Mouse (Mus musculus): Measurements from ENCODE around the gene Ttc33.

Ttc33 gene

GRCm38 (mm10) chr15:5185366-5186292 is at the start of gene Ttc33:
Gene Ttc33 (plus strand): TSS chr15:5185525.
- peak; percentile 83 for DNase-seq

GRCm38 (mm10) chr15:5138021-5138856 is 47.1 kb upstream of the Ttc33 start:
- DNase-seq: no peak

GRCm38 (mm10) chr15:5139366-5139765 is 46.0 kb upstream of the Ttc33 start:
- DNase-seq: no peak

GRCm38 (mm10) chr15:5139863-5140262 is 45.5 kb upstream of the Ttc33 start:
- DNase-seq: no peak

DNA sequence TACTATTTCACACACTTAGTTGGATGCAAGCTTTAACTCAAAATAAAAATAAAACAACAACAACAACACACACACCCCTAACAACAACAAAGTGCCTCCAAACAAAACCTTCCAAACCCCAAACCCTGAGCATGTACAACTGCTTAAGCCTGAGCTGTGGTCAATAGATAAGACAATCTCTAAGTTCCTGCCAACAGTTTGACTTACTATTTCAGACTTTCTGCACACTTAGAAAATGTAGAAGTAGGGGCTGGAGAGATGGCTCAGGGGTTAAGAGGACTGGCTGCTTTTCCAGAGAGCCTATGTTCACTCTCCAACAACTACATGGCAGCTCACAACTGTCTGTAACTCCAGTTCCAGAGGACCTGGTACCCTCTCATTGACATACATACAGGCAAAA is 45.0 kb upstream of the Ttc33 start:
- DNase-seq: no peak

GRCm38 (mm10) chr15:5142047-5142446 is 43.3 kb upstream of the Ttc33 start:
- DNase-seq: no peak

DNA sequence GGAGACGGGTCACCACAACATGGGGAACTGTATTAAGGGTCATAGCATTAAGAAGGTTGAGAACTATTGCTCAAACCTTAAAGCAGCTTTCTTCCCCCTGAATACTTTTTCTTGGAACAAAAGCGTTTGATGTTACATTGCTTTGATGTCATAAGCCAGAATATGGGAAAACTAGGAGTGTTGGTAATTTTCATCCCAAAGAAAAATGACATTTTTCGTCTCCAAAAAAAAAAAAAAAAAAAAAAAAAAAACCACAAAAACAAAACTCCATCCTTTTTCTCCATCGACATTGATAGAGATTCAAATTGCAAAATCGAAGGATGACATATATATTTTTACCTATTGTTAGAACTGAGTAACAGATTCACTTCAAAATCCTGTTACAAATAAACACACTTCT is 42.6 kb upstream of the Ttc33 start:
- no peak for DNase-seq

DNA sequence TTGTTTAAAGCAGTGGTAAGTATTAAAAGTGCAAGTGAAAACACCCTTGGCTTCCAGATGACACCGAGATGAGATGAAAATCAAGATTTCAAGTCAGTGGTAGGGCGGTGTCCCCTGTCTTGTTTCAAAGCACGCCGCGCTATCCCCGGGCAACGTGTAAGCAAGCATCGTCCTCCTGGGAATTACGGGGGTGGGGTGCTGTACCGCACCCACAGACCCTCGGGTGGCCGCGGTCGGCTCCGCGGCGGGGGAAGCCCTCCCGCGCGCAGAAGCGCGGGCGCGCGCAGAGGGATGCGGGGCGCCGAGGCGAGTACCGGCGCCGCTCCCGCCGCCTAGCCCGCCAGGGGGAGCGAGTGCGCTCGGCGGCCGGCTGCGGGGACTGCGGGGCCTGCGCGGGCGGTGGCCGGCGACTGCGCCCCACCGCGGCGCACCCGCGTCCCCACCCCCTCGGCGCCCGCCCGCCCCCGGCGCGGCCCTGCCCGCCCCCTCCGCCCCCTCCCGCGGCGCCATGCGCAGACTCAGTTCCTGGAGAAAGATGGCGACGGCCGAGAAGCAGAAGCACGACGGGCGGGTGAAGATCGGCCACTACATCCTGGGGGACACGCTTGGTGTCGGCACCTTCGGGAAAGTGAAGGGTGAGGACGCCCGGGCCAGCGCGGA is 41.8 kb upstream of the Ttc33 start, which contains the start of gene Prkaa1:
Gene Prkaa1 (plus strand): TSS at position 501 of the 660 bp plus-strand sequence.
- peak; percentile 52 for DNase-seq

GRCm38 (mm10) chr15:5144021-5144778 is 41.1 kb upstream of the Ttc33 start:
- peak; percentile 43 for DNase-seq

DNA sequence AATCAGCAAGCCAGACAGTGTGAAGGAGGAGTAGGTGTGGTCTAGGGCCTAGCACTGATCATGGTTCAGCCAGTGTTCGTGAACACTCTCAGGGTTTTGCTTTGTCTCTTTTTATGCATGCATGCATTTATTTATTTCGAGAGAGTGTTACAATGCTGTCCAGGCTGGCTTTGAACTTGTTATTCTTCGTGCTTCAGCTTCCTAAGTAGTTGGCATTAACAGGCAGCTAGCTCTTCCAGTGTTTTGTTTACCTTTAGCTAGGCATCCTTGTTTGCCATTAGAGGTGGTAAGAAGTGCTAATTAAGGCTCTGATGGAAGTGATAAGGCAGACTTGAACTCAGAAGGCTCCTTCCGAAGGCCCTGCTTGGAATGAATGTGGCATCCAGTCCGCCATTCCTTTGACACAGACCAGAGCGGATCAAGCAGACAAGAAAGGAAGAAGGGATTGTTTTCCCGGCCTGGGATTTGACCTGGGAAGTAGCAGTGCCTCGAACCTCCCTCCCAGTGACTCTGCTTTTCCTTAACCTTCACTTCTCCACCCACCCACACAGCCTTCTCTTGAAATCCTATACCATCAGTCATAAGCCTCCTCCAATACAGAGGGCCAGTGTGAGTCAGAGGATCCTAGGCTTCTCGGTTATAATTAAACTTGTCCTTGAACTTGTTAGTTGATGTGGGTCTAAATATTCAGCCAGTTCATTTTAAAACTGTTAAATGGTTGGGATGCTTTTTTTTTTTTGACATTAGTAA is 40.0 kb upstream of the Ttc33 start:
- no peak for DNase-seq

GRCm38 (mm10) chr15:5149187-5149586 is 36.1 kb upstream of the Ttc33 start:
- no peak for DNase-seq

DNA sequence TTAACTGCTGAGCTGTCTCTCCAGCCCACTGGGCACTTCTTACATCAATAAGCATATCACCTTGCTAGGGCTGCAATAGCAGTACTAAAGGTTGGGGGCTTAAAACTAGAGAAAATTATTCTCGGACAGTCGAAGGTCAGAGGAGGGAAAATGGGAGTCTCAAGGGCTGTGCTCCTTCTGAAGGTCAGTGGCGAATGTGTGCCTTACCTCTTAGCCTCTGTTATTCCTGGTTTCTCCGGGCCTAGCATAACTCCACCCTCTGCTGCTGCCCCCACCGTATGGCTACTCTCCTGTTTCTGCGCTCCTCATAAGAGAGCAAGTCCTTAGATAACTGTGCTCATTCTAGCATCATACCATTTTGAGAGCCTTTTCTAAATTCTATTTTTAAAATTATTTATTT is 33.2 kb upstream of the Ttc33 start:
- no peak for DNase-seq

GRCm38 (mm10) chr15:5154621-5155020 is 30.7 kb upstream of the Ttc33 start:
- no peak for DNase-seq

DNA sequence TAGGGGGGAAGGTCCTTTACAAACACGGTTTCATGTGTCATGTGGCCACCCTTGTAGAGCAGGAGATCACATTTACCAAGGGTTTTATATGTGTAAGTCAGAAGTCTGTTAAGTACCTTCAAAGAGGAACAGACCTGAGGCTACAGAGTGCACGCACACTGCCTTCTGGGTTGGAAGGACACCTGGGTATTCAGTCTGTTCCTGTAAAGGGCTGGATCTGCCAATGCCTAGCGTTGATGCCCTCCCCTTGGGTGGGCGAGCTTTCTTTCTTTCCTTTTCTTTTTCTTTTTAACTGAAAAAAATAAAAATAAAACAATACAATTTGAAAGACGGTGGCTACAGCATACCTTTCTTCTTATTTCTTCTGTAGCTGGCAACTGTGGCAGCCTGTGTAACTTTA is 30.2 kb upstream of the Ttc33 start:
- no peak for DNase-seq

DNA sequence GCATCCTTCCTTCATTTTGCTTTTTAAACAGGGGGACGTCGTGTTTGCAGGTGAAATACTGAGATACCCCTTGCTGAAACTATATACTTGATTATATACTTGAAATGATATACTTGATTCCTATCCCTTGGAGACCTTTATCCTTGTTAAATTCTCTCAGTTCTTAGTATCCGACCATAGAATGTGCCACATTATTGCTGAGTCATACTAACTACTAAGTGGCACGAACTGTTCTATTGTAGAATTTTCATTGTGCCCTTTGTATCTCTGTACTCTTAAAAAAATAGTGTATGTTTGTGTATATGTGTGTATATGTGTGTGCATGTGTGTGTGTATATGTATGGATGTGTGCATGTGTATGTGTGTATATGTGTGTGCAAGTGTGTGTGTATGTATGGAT is 29.0 kb upstream of the Ttc33 start:
- no peak for DNase-seq

GRCm38 (mm10) chr15:5157386-5157785 is 27.9 kb upstream of the Ttc33 start:
- no peak for DNase-seq

GRCm38 (mm10) chr15:5158827-5159226 is 26.5 kb upstream of the Ttc33 start:
- DNase-seq: no peak

DNA sequence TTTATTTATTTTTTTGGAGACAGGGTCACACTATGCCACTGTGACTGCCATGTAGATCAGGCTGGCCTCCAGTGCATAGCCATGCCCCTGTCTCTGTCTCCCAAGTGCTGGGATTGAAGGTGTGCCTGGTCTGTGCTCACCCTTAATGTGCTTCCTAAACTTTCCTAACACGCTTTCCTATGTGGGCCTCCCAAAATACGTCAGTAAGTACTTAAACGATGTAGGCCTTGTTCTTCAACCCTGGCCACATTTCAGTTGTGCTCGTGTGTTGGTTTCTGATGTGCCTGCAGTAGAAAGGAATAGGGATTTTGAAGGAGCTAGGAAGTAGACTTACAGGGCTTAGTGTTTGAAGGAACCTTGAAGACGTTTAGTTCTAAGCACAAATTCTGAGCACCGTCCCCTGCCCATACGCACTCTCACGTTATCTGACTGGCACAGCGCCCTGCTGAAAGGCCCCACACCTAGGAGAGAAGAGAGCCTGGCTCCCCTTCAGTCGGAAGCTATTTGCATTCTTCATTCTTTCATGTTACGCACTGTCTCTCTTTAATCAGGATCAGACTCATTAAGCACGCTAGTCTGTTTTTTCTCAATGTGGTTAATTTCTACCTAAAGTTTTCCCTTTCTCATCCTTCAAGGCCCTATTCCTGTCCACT is 20.1 kb upstream of the Ttc33 start:
- no peak for DNase-seq

DNA sequence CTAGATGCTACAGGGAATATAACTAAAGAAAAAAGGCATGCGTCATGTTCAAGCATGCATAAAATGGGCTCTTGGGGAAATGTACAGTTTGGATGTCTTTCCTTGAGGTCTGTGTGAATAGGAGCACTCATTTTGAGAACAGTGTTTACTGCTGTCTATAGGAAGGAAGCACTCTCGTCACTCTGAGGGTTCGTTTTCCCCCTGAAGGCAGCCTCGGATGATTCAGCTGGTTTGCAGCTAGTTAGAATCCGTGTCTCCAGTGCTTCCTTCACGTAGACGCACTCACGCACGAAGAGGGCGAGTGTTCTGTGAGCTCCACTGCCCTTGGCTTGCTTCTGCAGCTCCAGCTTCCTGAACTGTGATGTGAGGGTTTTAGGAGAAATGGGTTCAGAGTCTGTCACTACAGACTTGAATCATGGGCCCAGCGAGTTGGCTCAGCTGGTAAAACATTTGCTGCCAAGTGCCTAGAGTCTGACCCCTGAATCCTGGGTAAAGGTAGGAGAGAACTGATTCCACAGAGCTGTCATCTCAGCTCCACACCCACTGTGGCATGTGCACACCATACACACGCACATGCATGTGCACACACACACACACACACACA is 12.0 kb upstream of the Ttc33 start:
- DNase-seq: no peak

- no peak for DNase-seq
These were observed 526 bp upstream of the Ttc33 start for GRCm38 (mm10) chr15:5184668-5185330.
